Mouse (Mus musculus) ES-Bruce4 (cell line): Measurements from ENCODE around the gene Trub1.

ENCODE experiments used
- CTCF ChIP-seq: IDR thresholded peaks from one replicate; pipeline ENCODE4 v1.8.1; 2011; ENCODE audit warnings: low read depth, low read length
- EP300 ChIP-seq: IDR thresholded peaks from 2 replicates; pipeline ENCODE4 v1.6.1; 2011; ENCODE audit warnings: low read depth, low read length; ENCODE audit not compliant: insufficient read depth
- POLR2A ChIP-seq: IDR thresholded peaks from one replicate; pipeline ENCODE4 v1.8.1; 2011; ENCODE audit warnings: low read length; ENCODE audit not compliant: insufficient read depth

- TF ChIP-seq POLR2A = no peak
- TF ChIP-seq EP300 = no peak
- TF ChIP-seq CTCF = no peak
Measured at GRCm38 (mm10) chr19:57477310-57477709, 24.6 kb downstream of the Trub1 start.
